Mouse (Mus musculus) megakaryocyte progenitor cell, adult 5-6 weeks (primary cell): ENCODE data around the gene Sema3c. TPM values are rescaled to one million over a fixed set of nuclear protein-coding genes. Genes with fewer than 3 reads are reported as not detected.

Experiments
- ATAC-seq: replicated peaks from 2 replicates; pipeline ENCODE4 v1.8.0; 2016; ENCODE audit warnings: mild to moderate bottlenecking, moderate TSS enrichment, inconsistent platforms; ENCODE audit not compliant: poor library complexity
- total RNA-seq, 2 experiments: library from RNA; stranded (forward) in 1 of 2; stranded (reverse) in 1 of 2; fragments of 157-497, 149-512 nt in 1 of 2; fragments of 200-1000 nt in 1 of 2; gene quantifications; 2 replicates each; pipeline versions ENCODE4 v1.2.3 to v1.2.4; 2015 to 2017

Gene Sema3c
- total RNA-seq, 2 experiments from 2014 or later = 0.21 to 0.25 TPM

DNA sequence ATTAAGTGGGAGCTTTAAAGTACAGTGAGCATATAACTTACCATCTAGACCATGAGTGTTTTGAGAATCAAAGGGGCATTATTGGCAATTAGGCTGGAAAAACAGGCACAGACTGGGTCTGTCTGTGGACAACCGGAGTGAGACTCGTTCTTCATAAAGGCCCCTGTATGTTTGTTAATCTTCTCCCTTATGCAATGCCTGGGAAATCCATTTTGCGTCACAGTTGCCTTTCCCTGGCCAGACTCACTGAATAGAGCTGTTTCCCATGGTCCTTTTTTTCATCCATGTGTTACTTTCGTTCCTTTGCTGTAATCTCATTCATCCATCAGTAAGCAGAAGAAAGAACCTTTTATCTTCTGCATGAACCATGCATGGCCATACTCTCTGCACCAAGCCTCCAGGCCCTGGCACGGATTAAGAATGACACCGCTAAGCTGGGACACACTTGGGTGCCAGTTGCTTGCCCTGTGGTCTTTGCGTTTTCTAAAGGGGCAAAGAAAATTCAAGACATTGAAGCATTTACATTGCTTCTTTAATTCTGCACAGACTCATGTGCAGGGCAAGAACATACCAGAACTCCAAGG, 73.7 kb downstream of the Sema3c start:
- ATAC-seq = no peak

- no peak for ATAC-seq
Observed at GRCm38 (mm10) chr5:17648865-17649542, 74.9 kb downstream of the Sema3c start.

DNA sequence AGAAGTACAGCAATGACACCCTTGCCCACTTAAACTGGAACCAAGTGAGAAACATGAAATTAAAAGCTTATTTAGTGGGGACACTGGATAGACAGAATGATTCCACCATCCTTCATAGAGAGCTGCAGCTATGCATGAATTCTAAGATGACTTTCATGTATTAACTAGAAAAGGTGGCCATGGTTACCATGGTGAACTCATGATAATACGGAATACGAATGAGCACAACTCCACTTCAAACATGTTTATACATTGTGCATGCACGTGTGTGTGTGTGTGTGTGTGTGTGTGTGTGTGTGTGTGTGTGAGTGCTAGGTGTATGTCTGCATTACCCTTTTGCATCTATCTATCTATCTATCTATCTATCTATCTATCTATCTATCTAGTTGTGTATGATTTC, 87.1 kb downstream of the Sema3c start:
- no peak for ATAC-seq

DNA sequence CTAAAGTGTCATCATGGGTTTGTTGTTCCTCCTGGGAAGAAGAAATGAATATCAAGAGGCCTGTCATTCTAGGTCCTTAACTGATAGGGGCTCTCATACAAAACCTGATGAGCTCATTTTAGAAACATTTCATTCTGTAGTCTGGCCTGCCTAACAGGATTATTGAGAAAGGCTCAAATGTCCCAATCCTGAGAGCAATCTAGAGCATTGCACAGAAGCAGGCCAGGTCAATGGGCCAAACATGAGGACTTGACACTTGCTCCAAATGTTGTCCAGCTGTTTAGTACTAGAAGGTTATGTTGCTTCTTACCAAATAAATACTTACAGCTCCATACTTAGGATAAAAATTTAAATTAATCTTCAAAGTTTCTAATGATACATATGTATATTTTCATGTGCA, 97.3 kb downstream of the Sema3c start:
- ATAC-seq = no peak

GRCm38 (mm10) chr5:17680862-17681261, 106.8 kb downstream of the Sema3c start:
- no peak for ATAC-seq

- no peak for ATAC-seq
Observed at GRCm38 (mm10) chr5:17689121-17689520, 115.0 kb downstream of the Sema3c start.

DNA sequence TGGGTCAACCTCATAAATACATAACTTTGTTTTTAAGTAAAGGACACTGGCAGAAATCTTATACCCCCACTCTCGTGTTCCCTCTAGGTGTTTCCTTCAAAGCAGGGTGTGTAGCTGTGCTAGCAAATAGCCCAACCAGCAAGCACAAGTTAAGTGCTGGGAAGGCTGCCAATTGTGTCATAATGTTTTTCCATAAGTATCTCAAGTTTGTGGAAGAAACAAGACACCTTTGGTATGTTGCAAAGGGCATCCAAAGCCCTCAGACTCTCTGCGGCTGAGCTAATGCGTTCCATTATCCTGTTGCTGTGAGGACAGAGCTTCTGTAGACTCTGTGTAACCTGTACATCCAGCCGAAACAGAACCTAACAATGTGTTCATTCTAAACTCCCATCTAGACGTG, 115.5 kb downstream of the Sema3c start:
- ATAC-seq = no peak

DNA sequence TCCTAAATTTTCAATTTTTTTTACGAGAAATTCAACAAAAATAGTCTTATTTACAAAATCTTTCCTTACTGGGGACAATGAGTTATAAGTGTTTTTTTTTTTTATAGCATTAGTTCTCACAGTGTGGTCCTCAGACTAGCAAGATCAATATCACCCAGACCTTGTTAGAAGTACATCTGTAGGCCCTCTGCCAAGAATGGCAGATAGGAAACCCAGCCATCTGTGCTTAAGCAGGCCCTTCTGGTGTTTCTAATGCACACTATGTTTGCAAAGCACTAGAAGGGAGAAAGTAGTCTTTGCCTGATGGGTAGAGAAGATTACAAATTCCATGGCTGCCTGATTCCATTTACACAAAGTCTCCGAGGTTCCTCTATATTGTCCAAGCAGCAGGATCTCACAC, 121.3 kb downstream of the Sema3c start:
- ATAC-seq = no peak

GRCm38 (mm10) chr5:17698905-17699304, 124.8 kb downstream of the Sema3c start:
- ATAC-seq = no peak

- ATAC-seq = no peak
Observed at GRCm38 (mm10) chr5:17704160-17704559, 130.1 kb downstream of the Sema3c start.

GRCm38 (mm10) chr5:17707086-17707485, 133.0 kb downstream of the Sema3c start:
- no peak for ATAC-seq

DNA sequence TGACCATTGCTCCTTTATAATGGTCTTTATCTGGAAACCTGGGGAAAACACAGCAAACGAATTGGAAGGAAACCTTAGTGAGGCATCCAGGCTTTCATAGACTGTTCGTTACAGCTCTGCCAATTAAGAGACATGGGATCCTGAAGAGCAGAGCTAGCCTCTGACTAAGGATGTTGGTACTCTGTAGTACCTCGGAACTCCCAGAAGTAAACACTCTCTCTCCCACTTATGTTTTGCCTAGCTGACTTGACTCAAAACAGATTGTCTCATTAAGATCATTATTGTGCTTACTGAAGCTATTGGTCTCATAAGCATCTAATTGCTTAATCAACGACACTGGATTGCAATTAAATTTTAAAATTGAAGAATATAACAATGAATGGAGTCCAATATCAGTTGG, 138.3 kb downstream of the Sema3c start:
- no peak for ATAC-seq

DNA sequence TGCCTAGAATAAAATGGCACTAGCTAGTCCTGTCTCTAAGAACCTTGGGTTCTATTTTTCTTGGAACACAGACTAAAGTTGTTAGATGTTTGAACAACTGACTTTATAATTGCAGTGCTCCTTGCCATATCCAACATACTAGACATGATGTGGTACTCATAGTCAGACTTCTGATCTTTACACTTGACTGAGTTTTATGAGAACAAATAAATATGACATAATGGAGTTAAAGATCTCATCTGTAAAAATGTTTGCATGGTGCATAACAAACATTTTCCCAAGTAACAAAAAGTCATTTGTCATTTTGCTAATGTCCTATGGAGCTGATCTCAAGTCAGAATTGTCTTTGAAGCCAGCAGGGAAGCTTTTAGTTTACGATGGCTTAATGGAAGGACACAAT, 141.1 kb downstream of the Sema3c start:
- no peak for ATAC-seq

- no peak for ATAC-seq
Observed at GRCm38 (mm10) chr5:17720011-17720410, 145.9 kb downstream of the Sema3c start.

- ATAC-seq = no peak
Observed at GRCm38 (mm10) chr5:17724031-17724430, 149.9 kb downstream of the Sema3c start.

- ATAC-seq = no peak
Observed at GRCm38 (mm10) chr5:17728047-17728446, 154.0 kb downstream of the Sema3c start.

DNA sequence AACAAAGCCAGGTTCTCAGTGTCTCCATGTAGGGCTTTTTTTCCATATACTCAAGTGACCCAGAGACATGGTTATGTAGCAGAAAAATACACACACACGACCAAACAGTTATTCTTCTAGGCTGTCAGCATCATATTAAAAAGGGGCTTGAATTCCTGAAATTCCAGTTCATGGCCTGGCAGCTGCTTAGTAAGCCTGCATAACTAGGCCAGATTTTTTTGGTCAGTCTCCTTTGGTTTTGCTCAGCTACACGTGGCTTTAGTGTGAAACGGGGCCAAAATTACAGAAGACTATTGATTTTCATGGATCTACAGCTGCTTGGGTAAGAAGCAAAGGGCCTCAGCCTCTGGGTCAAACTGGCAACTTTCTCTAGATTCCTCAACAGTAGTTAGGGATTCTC, 165.7 kb downstream of the Sema3c start:
- no peak for ATAC-seq

DNA sequence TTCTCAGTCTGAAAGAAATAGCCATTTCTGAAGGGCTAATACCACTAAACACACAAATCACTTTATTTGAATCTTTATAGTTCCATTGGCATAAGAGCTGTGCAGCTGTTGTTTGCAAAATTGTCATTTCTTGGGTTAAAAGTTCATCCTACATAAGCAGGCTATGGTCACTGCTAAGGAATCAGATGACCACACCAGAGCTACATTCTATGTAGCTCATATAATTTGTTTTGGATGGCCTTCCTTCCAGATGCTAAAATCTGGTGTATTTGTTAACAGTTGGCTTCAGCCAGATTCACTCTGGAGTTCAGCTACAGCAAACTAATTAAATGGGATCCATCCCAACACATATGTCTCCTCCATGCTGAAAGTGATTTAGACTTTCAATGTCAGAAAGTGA, 172.4 kb downstream of the Sema3c start:
- no peak for ATAC-seq

- no peak for ATAC-seq
Observed at GRCm38 (mm10) chr5:17747143-17747542, 173.1 kb downstream of the Sema3c start.

GRCm38 (mm10) chr5:17748293-17748692, 174.2 kb downstream of the Sema3c start:
- ATAC-seq = no peak

GRCm38 (mm10) chr5:17753471-17754005, 179.5 kb downstream of the Sema3c start:
- ATAC-seq = no peak

- peak; percentile 86 for ATAC-seq
Observed at GRCm38 (mm10) chr5:17766006-17766677, 192.1 kb downstream of the Sema3c start.
